Mouse (Mus musculus): ENCODE data around the gene Copb1.

- TF ChIP-seq CTCF (IDR thresholded peaks at IDR 0.05): no peak
- no peak for TF ChIP-seq EP300 (IDR thresholded peaks at IDR 0.05; ENCODE audit: insufficient read depth, low read depth, low read length)
- TF ChIP-seq POLR2A (IDR thresholded peaks at IDR 0.05; ENCODE audit: insufficient read depth, low read depth, low read length): no peak
These were observed 46.8 kb upstream of the Copb1 start for GRCm38 (mm10) chr7:114301293-114301782.

Measured in heart, adult 2 months (tissue).